8 mouse cellular contexts compared by ENCODE assay signal in genomic region chr9:37782766-37783260, GRCm38 (mm10). TPM values are rescaled to one million over a fixed set of nuclear protein-coding genes. Genes with fewer than 3 reads are reported as not detected.
DNase-seq lines count a peak whose midpoint lies in the region; ATAC-seq and TF ChIP-seq lines count a peak whose summit lies in the region.

No protein-coding gene starts in this region.

- intact Hi-C loops in gastrocnemius, postnatal 36 days (cut with DNase I): no loop called here

- TF ChIP-seq CTCF in olfactory bulb, adult 2 months (IDR thresholded peaks at IDR 0.05; ENCODE audit: insufficient read depth, low read depth, low read length): no peak

- peak; percentile 97 for ATAC-seq in forebrain, embryonic 11.5 days (replicated peaks; ENCODE audit: low FRiP score)
- peak; percentile 96 for ATAC-seq in hindbrain, embryonic 16.5 days

- TF ChIP-seq POLR2A in olfactory bulb, adult 2 months (IDR thresholded peaks at IDR 0.05; ENCODE audit: insufficient read depth, low read depth, low read length): no peak

- no peaks in the 10 kb centered on the region for H3K27me3 ChIP-seq in forebrain, embryonic 11.5 days (ENCODE audit: control insufficient read depth, insufficient read depth, low read length)
- H3K27me3 ChIP-seq in hindbrain, embryonic 16.5 days (replicated peaks; ENCODE audit: control insufficient read depth, insufficient read depth, low read length): no peaks in the 10 kb centered on the region

- DNase-seq in gastrocnemius, postnatal 10 days: peak; percentile 16
- DNase-seq in gastrocnemius, postnatal 36 days: no peak
- peak; percentile 85 for DNase-seq in Muller cell, postnatal 12 days (ENCODE audit: inconsistent ontology term)
- peak; percentile 79 for DNase-seq in forebrain, embryonic 11.5 days (ENCODE audit: low spot score)
- DNase-seq in liver: peak; percentile 30
- no peak for DNase-seq in thymus, postnatal 0 days (ENCODE audit: low spot score)

- peak overlapping the region; percentile 65 for H3K9ac ChIP-seq in forebrain, embryonic 11.5 days (ENCODE audit: low read length)
- H3K9ac ChIP-seq in hindbrain, embryonic 16.5 days (ENCODE audit: low read depth, low read length): peak overlapping the region; percentile 54

- H3K4me1 ChIP-seq in forebrain, embryonic 11.5 days (replicated peaks; ENCODE audit: control insufficient read depth, insufficient read depth, low read length): peaks cover 2% of the 10 kb centered on the region; the same call in 1 of the 2 replicates
- no peaks in the 10 kb centered on the region; the same call in none of the 2 replicates for H3K4me1 ChIP-seq in hindbrain, embryonic 16.5 days (ENCODE audit: control insufficient read depth, insufficient read depth, low read depth, low read length)
- H3K4me1 ChIP-seq in olfactory bulb, adult 2 months (ENCODE audit: control insufficient read depth, insufficient read depth, low read length): peaks cover 6% of the 10 kb centered on the region; the same call in 1 of the 2 replicates

- WGBS in forebrain, embryonic 11.5 days: 2% methylated on average over 7 of the region's 7 CpGs
- WGBS in hindbrain, embryonic 16.5 days: under 1% methylated on average over 7 of the region's 7 CpGs
- WGBS in olfactory bulb, adult 2 months: 4% methylated on average over 7 of the region's 7 CpGs

- peak overlapping the region; percentile 79 for H3K27ac ChIP-seq in forebrain, embryonic 11.5 days (ENCODE audit: low read depth, low read length)
- H3K27ac ChIP-seq in hindbrain, embryonic 16.5 days (ENCODE audit: low read depth, low read length): peak overlapping the region; percentile 59; the same call in 1 of the 2 replicates
- no peak overlapping the region for H3K27ac ChIP-seq in olfactory bulb, adult 2 months (ENCODE audit: insufficient read depth, low read depth, low read length)

- H3K4me2 ChIP-seq in forebrain, embryonic 11.5 days (ENCODE audit: low read depth, low read length, severe bottlenecking): peak overlapping the region; percentile 40
- H3K4me2 ChIP-seq in hindbrain, embryonic 16.5 days (ENCODE audit: low read length): peak overlapping the region; percentile 60

- H3K36me3 ChIP-seq in forebrain, embryonic 11.5 days (ENCODE audit: control insufficient read depth, insufficient read depth, low read length): no peaks in the 10 kb centered on the region
- no peaks in the 10 kb centered on the region for H3K36me3 ChIP-seq in hindbrain, embryonic 16.5 days (ENCODE audit: control insufficient read depth, insufficient read depth, low read length)

- H3K4me3 ChIP-seq in forebrain, embryonic 11.5 days (ENCODE audit: low read depth, low read length): peak overlapping the region; percentile 10; the same call in 1 of the 2 replicates
- H3K4me3 ChIP-seq in hindbrain, embryonic 16.5 days (ENCODE audit: low read length): peak overlapping the region; percentile 10
- peak overlapping the region; percentile 6; the same call in 1 of the 2 replicates for H3K4me3 ChIP-seq in olfactory bulb, adult 2 months (ENCODE audit: insufficient read depth, low read depth, low read length)

- H3K9me3 ChIP-seq in forebrain, embryonic 11.5 days (ENCODE audit: control insufficient read depth, low read length): no peaks in the 10 kb centered on the region
- H3K9me3 ChIP-seq in hindbrain, embryonic 16.5 days (ENCODE audit: control insufficient read depth, low read length): no peaks in the 10 kb centered on the region

RNA-seq across cellular contexts. Expression of gene Olfr875, which starts 11.2 kb away (rescaled TPM):
- total RNA-seq in gastrocnemius, postnatal 10 days (2021): not detected
- not detected for total RNA-seq in gastrocnemius, postnatal 36 days (2021)
- polyA plus RNA-seq in forebrain, embryonic 11.5 days (2014; fragmentation: Nextera tagmentation; extraction: Ambion mirVana): not detected in 2 replicates
- polyA plus RNA-seq in hindbrain, embryonic 16.5 days (2015; fragmentation: Nextera tagmentation; extraction: Ambion mirVana): 0.16 TPM in 1 of 2 replicates, not detected in the other
- not detected in 2 replicates for polyA plus RNA-seq in olfactory bulb, adult 2 months (2012; ENCODE audit: insufficient read depth, insufficient read length, low replicate concordance, missing spikeins)
- not detected in 2 replicates for polyA plus RNA-seq in thymus, postnatal 0 days (2015; fragmentation: Nextera tagmentation; extraction: Ambion mirVana)

RNA-seq across cellular contexts. Expression of gene Olfr876, which starts 20.0 kb away (rescaled TPM):
- total RNA-seq in gastrocnemius, postnatal 10 days (2021): not detected
- total RNA-seq in gastrocnemius, postnatal 36 days (2021): not detected
- not detected in 2 replicates for polyA plus RNA-seq in forebrain, embryonic 11.5 days (2014; fragmentation: Nextera tagmentation; extraction: Ambion mirVana)
- polyA plus RNA-seq in hindbrain, embryonic 16.5 days (2015; fragmentation: Nextera tagmentation; extraction: Ambion mirVana): not detected in 2 replicates
- not detected in 2 replicates for polyA plus RNA-seq in olfactory bulb, adult 2 months (2012; ENCODE audit: insufficient read depth, insufficient read length, low replicate concordance, missing spikeins)
- polyA plus RNA-seq in thymus, postnatal 0 days (2015; fragmentation: Nextera tagmentation; extraction: Ambion mirVana): not detected in 2 replicates

RNA-seq across cellular contexts. Expression of gene Olfr874, which starts 37.9 kb away (rescaled TPM):
- total RNA-seq in gastrocnemius, postnatal 10 days (2021): not detected
- total RNA-seq in gastrocnemius, postnatal 36 days (2021): not detected
- not detected in 2 replicates for polyA plus RNA-seq in forebrain, embryonic 11.5 days (2014; fragmentation: Nextera tagmentation; extraction: Ambion mirVana)
- polyA plus RNA-seq in hindbrain, embryonic 16.5 days (2015; fragmentation: Nextera tagmentation; extraction: Ambion mirVana): not detected in 2 replicates
- not detected in 2 replicates for polyA plus RNA-seq in olfactory bulb, adult 2 months (2012; ENCODE audit: insufficient read depth, insufficient read length, low replicate concordance, missing spikeins)
- polyA plus RNA-seq in thymus, postnatal 0 days (2015; fragmentation: Nextera tagmentation; extraction: Ambion mirVana): not detected in 2 replicates

Comparison
In these comparisons a context has a peak if more than half of its experiments do, and no peak if none do; other contexts are left out.
1. DNase-seq: peak in gastrocnemius, postnatal 10 days (single experiment), Muller cell, postnatal 12 days (single experiment), forebrain, embryonic 11.5 days (single experiment) and liver (single experiment); none in gastrocnemius, postnatal 36 days (0 of 2) and thymus, postnatal 0 days (single experiment).
2. Peak in every context shown above with its lines, with median percentiles within 50 percentile points of each other: H3K4me3 ChIP-seq.